Mouse (Mus musculus): Measurements from ENCODE around the gene Epha3. TPM values are rescaled to one million over a fixed set of nuclear protein-coding genes. Genes with fewer than 3 reads are reported as not detected.

Gene Epha3
- polyA plus RNA-seq, 1 experiment from 2014 or later = 20.9 TPM

GRCm38 (mm10) chr16:63625229-63625628 is 238.7 kb downstream of the Epha3 start:
- H3K36me3 ChIP-seq (ENCODE audit: control insufficient read depth, insufficient read depth, low read length) = no peaks in the 10 kb centered on the region
- no peaks in the 10 kb centered on the region for H3K9me3 ChIP-seq (ENCODE audit: control insufficient read depth, low read length)
- DNase-seq (no peak), ATAC-seq (ENCODE audit: low FRiP score, low TSS enrichment) (no peak)
- H3K4me3 ChIP-seq (replicated peaks; ENCODE audit: low read depth, low read length) = no peak overlapping the region
- no peak overlapping the region for H3K9ac ChIP-seq (replicated peaks; ENCODE audit: low read length)
- H3K27ac ChIP-seq (replicated peaks; ENCODE audit: low read depth, low read length) = no peak overlapping the region
- H3K4me2 ChIP-seq (ENCODE audit: low read length) = no peak overlapping the region
- no peaks in the 10 kb centered on the region for H3K4me1 ChIP-seq (ENCODE audit: control insufficient read depth, insufficient read depth, low read length)
- no peaks in the 10 kb centered on the region for H3K27me3 ChIP-seq (ENCODE audit: control insufficient read depth, insufficient read depth, low read length)

GRCm38 (mm10) chr16:63621845-63622244 is 242.1 kb downstream of the Epha3 start:
- 63% methylated on average over 6 of the region's 6 CpGs for WGBS
- DNase-seq (peak; percentile 16), ATAC-seq (ENCODE audit: low FRiP score, low TSS enrichment) (no peak)
- no peak overlapping the region for H3K4me2 ChIP-seq (ENCODE audit: low read length)
- H3K27me3 ChIP-seq (ENCODE audit: control insufficient read depth, insufficient read depth, low read length) = no peaks in the 10 kb centered on the region
- no peak overlapping the region for H3K9ac ChIP-seq (replicated peaks; ENCODE audit: low read length)
- H3K4me1 ChIP-seq (ENCODE audit: control insufficient read depth, insufficient read depth, low read length) = no peaks in the 10 kb centered on the region
- H3K9me3 ChIP-seq (ENCODE audit: control insufficient read depth, low read length) = no peaks in the 10 kb centered on the region
- no peaks in the 10 kb centered on the region for H3K36me3 ChIP-seq (ENCODE audit: control insufficient read depth, insufficient read depth, low read length)
- H3K27ac ChIP-seq (replicated peaks; ENCODE audit: low read depth, low read length) = no peak overlapping the region
- no peak overlapping the region for H3K4me3 ChIP-seq (replicated peaks; ENCODE audit: low read depth, low read length)

- Histone ChIP-seq H3K4me3 (replicated peaks; ENCODE audit: low read depth, low read length) (no peak overlapping the region), H3K4me1 (ENCODE audit: control insufficient read depth, insufficient read depth, low read length) (no peaks in the 10 kb centered on the region), H3K36me3 (ENCODE audit: control insufficient read depth, insufficient read depth, low read length) (no peaks in the 10 kb centered on the region), H3K27me3 (ENCODE audit: control insufficient read depth, insufficient read depth, low read length) (no peaks in the 10 kb centered on the region), H3K27ac (replicated peaks; ENCODE audit: low read depth, low read length) (no peak overlapping the region), H3K9me3 (ENCODE audit: control insufficient read depth, low read length) (no peaks in the 10 kb centered on the region), H3K9ac (replicated peaks; ENCODE audit: low read length) (no peak overlapping the region), H3K4me2 (ENCODE audit: low read length) (no peak overlapping the region)
- no peak for ATAC-seq (ENCODE audit: low FRiP score, low TSS enrichment)
- peak; percentile 12 for DNase-seq
- WGBS = 56% methylated on average over 3 of the region's 3 CpGs
Observed at GRCm38 (mm10) chr16:63615396-63615795, 248.6 kb downstream of the Epha3 start.

- no peaks in the 10 kb centered on the region for H3K9me3 ChIP-seq (ENCODE audit: control insufficient read depth, low read length)
- H3K27me3 ChIP-seq (ENCODE audit: control insufficient read depth, insufficient read depth, low read length) = no peaks in the 10 kb centered on the region
- no peak overlapping the region for H3K4me2 ChIP-seq (ENCODE audit: low read length)
- no peaks in the 10 kb centered on the region for H3K4me1 ChIP-seq (ENCODE audit: control insufficient read depth, insufficient read depth, low read length)
- H3K36me3 ChIP-seq (ENCODE audit: control insufficient read depth, insufficient read depth, low read length) = no peaks in the 10 kb centered on the region
- DNase-seq (no peak), ATAC-seq (ENCODE audit: low FRiP score, low TSS enrichment) (no peak)
- 89% methylated on average over 4 of the region's 4 CpGs for WGBS
- H3K27ac ChIP-seq (replicated peaks; ENCODE audit: low read depth, low read length) = no peak overlapping the region
- no peak overlapping the region for H3K9ac ChIP-seq (replicated peaks; ENCODE audit: low read length)
- no peak overlapping the region for H3K4me3 ChIP-seq (replicated peaks; ENCODE audit: low read depth, low read length)
Observed at GRCm38 (mm10) chr16:63613006-63613405, 251.0 kb downstream of the Epha3 start.

- H3K4me1 ChIP-seq (ENCODE audit: control insufficient read depth, insufficient read depth, low read length) = no peaks in the 10 kb centered on the region
- no peak overlapping the region for H3K27ac ChIP-seq (replicated peaks; ENCODE audit: low read depth, low read length)
- H3K9ac ChIP-seq (replicated peaks; ENCODE audit: low read length) = no peak overlapping the region
- H3K9me3 ChIP-seq (ENCODE audit: control insufficient read depth, low read length) = no peaks in the 10 kb centered on the region
- no peaks in the 10 kb centered on the region for H3K27me3 ChIP-seq (ENCODE audit: control insufficient read depth, insufficient read depth, low read length)
- 32% methylated on average over 3 of the region's 3 CpGs for WGBS
- no peak overlapping the region for H3K4me2 ChIP-seq (ENCODE audit: low read length)
- ATAC-seq (ENCODE audit: low FRiP score, low TSS enrichment) = no peak
- H3K4me3 ChIP-seq (replicated peaks; ENCODE audit: low read depth, low read length) = no peak overlapping the region
- no peaks in the 10 kb centered on the region for H3K36me3 ChIP-seq (ENCODE audit: control insufficient read depth, insufficient read depth, low read length)
- DNase-seq = peak; percentile 16
Observed at GRCm38 (mm10) chr16:63600229-63600628, 263.7 kb downstream of the Epha3 start.

- Histone ChIP-seq H3K36me3 (ENCODE audit: control insufficient read depth, insufficient read depth, low read length) (no peaks in the 10 kb centered on the region), H3K9me3 (ENCODE audit: control insufficient read depth, low read length) (no peaks in the 10 kb centered on the region), H3K4me3 (replicated peaks; ENCODE audit: low read depth, low read length) (no peak overlapping the region), H3K9ac (replicated peaks; ENCODE audit: low read length) (no peak overlapping the region), H3K27me3 (ENCODE audit: control insufficient read depth, insufficient read depth, low read length) (no peaks in the 10 kb centered on the region), H3K4me1 (ENCODE audit: control insufficient read depth, insufficient read depth, low read length) (no peaks in the 10 kb centered on the region), H3K27ac (replicated peaks; ENCODE audit: low read depth, low read length) (no peak overlapping the region), H3K4me2 (ENCODE audit: low read length) (no peak overlapping the region)
- 87% methylated on average over 4 of the region's 4 CpGs for WGBS
- DNase-seq (no peak), ATAC-seq (ENCODE audit: low FRiP score, low TSS enrichment) (no peak)
Observed at GRCm38 (mm10) chr16:63594656-63595055, 269.3 kb downstream of the Epha3 start.

- Histone ChIP-seq H3K4me3 (replicated peaks; ENCODE audit: low read depth, low read length) (no peak overlapping the region), H3K9ac (replicated peaks; ENCODE audit: low read length) (no peak overlapping the region), H3K27ac (replicated peaks; ENCODE audit: low read depth, low read length) (no peak overlapping the region), H3K4me1 (ENCODE audit: control insufficient read depth, insufficient read depth, low read length) (no peaks in the 10 kb centered on the region), H3K27me3 (ENCODE audit: control insufficient read depth, insufficient read depth, low read length) (no peaks in the 10 kb centered on the region), H3K36me3 (ENCODE audit: control insufficient read depth, insufficient read depth, low read length) (no peaks in the 10 kb centered on the region), H3K4me2 (ENCODE audit: low read length) (no peak overlapping the region), H3K9me3 (ENCODE audit: control insufficient read depth, low read length) (no peaks in the 10 kb centered on the region)
- no peak for ATAC-seq (ENCODE audit: low FRiP score, low TSS enrichment)
- 90% methylated on average over 4 of the region's 4 CpGs for WGBS
- no peak for DNase-seq
Observed at GRCm38 (mm10) chr16:63569746-63570145, 294.2 kb downstream of the Epha3 start.

GRCm38 (mm10) chr16:63566106-63566836 is 297.7 kb downstream of the Epha3 start:
- Histone ChIP-seq H3K4me1 (ENCODE audit: control insufficient read depth, insufficient read depth, low read length) (no peaks in the 10 kb centered on the region), H3K36me3 (ENCODE audit: control insufficient read depth, insufficient read depth, low read length) (no peaks in the 10 kb centered on the region), H3K27me3 (ENCODE audit: control insufficient read depth, insufficient read depth, low read length) (no peaks in the 10 kb centered on the region), H3K4me2 (ENCODE audit: low read length) (no peak overlapping the region), H3K4me3 (replicated peaks; ENCODE audit: low read depth, low read length) (no peak overlapping the region), H3K9ac (replicated peaks; ENCODE audit: low read length) (no peak overlapping the region), H3K9me3 (ENCODE audit: control insufficient read depth, low read length) (no peaks in the 10 kb centered on the region), H3K27ac (replicated peaks; ENCODE audit: low read depth, low read length) (no peak overlapping the region)
- no peak for DNase-seq
- ATAC-seq (ENCODE audit: low FRiP score, low TSS enrichment) = no peak
- 87% methylated on average over 17 of the region's 17 CpGs for WGBS

GRCm38 (mm10) chr16:63556410-63557146 is 307.4 kb downstream of the Epha3 start:
- DNase-seq = no peak
- no peaks in the 10 kb centered on the region for H3K27me3 ChIP-seq (ENCODE audit: control insufficient read depth, insufficient read depth, low read length)
- no peak overlapping the region for H3K4me2 ChIP-seq (ENCODE audit: low read length)
- no peak overlapping the region for H3K9ac ChIP-seq (replicated peaks; ENCODE audit: low read length)
- no peaks in the 10 kb centered on the region for H3K36me3 ChIP-seq (ENCODE audit: control insufficient read depth, insufficient read depth, low read length)
- no peak overlapping the region for H3K27ac ChIP-seq (replicated peaks; ENCODE audit: low read depth, low read length)
- H3K9me3 ChIP-seq (ENCODE audit: control insufficient read depth, low read length) = no peaks in the 10 kb centered on the region
- 56% methylated on average over 6 of the region's 6 CpGs for WGBS
- no peak for ATAC-seq (ENCODE audit: low FRiP score, low TSS enrichment)
- H3K4me1 ChIP-seq (ENCODE audit: control insufficient read depth, insufficient read depth, low read length) = no peaks in the 10 kb centered on the region
- no peak overlapping the region for H3K4me3 ChIP-seq (replicated peaks; ENCODE audit: low read depth, low read length)

Data from midbrain, embryonic 14.5 days (tissue).